Mouse (Mus musculus) lung, embryonic 16.5 days (tissue): ENCODE results near the gene Dap. TPM values are rescaled to one million over a fixed set of nuclear protein-coding genes. Genes with fewer than 3 reads are reported as not detected.

Source experiments
- ATAC-seq: fragments of 200-750 bp; cut with Nextera tagmentation; 2 replicates; pipeline ENCODE4 v1.8.0; 2017; ENCODE audit warnings: low read depth, mild to moderate bottlenecking, moderate library complexity
- H3K27ac ChIP-seq: fragments of 300-500 bp; sonication (generic); 2 replicates; pipeline ENCODE4 v1.5.1; 2014; ENCODE audit warnings: mild to moderate bottlenecking, control low read depth, low read length
- H3K27me3 ChIP-seq: fragments of 300-500 bp; sonication (generic); 2 replicates; pipeline ENCODE4 v1.6.1; 2014; ENCODE audit warnings: low read depth, low read length, mixed read lengths; ENCODE audit not compliant: control insufficient read depth, insufficient read depth
- H3K36me3 ChIP-seq: fragments of 300-500 bp; sonication (generic); 2 replicates; pipeline ENCODE4 v1.6.1; 2014; ENCODE audit warnings: low read length; ENCODE audit not compliant: control insufficient read depth, insufficient read depth
- H3K4me1 ChIP-seq: fragments of 300-500 bp; sonication (generic); replicated peaks from 2 replicates; pipeline ENCODE4 v1.6.1; 2014; ENCODE audit warnings: low read length, mixed read lengths; ENCODE audit not compliant: control insufficient read depth, insufficient read depth
- H3K4me2 ChIP-seq: fragments of 300-500 bp; sonication (generic); 2 replicates; pipeline ENCODE4 v1.6.1; 2014; ENCODE audit warnings: low read depth, low read length, control low read depth
- H3K4me3 ChIP-seq: fragments of 300-500 bp; sonication (generic); 2 replicates; pipeline ENCODE4 v1.5.1; 2014; ENCODE audit warnings: mild to moderate bottlenecking, low read length, control low read depth
- H3K9ac ChIP-seq: fragments of 300-500 bp; sonication (generic); 2 replicates; pipeline ENCODE4 v1.6.1; 2014; ENCODE audit warnings: low read length, control low read depth
- H3K9me3 ChIP-seq: fragments of 300-500 bp; sonication (generic); 2 replicates; pipeline ENCODE4 v1.6.1; 2016; ENCODE audit warnings: low read length; ENCODE audit not compliant: control insufficient read depth
- WGBS: fragments of 180-500 bp; shearing (Covaris S2); extraction: QIAGEN DNeasy Blood & Tissue Kit; methylation state at CpG from one replicate; pipeline ENCODE4 v1.1.7; 2014; 5-methylcytosine and 5-hydroxymethylcytosine counted together
- polyA plus RNA-seq: library from polyadenylated mRNA; unstranded; fragments of >200 nt; fragmentation: Nextera tagmentation; extraction: Ambion mirVana; gene quantifications from 2 replicates; pipeline ENCODE4 v1.2.1, GENCODE M21; 2015

Gene Dap
- polyA plus RNA-seq, 1 experiment from 2014 or later: 93.4 TPM

GRCm38 (mm10) chr15:31245934-31246333, 21.8 kb downstream of the Dap start:
- Histone ChIP-seq H3K9me3 (no peaks in the 10 kb centered on the region), H3K9ac (no peak overlapping the region), H3K36me3 (peaks cover 4% of the 10 kb centered on the region; the same call in 1 of the 2 replicates), H3K27ac (no peak overlapping the region), H3K4me1 (peaks cover 14% of the 10 kb centered on the region), H3K4me3 (no peak overlapping the region), H3K4me2 (no peak overlapping the region), H3K27me3 (no peaks in the 10 kb centered on the region)
- ATAC-seq: peak; percentile 64
- WGBS: 59% methylated on average over 9 of the region's 9 CpGs

GRCm38 (mm10) chr15:31247035-31247434, 22.9 kb downstream of the Dap start:
- ATAC-seq: peak; percentile 65
- Histone ChIP-seq H3K4me1 (peaks cover 14% of the 10 kb centered on the region), H3K4me2 (no peak overlapping the region), H3K4me3 (no peak overlapping the region), H3K27ac (no peak overlapping the region), H3K36me3 (peaks cover under 1% of the 10 kb centered on the region; the same call in 1 of the 2 replicates), H3K9me3 (no peaks in the 10 kb centered on the region), H3K9ac (no peak overlapping the region), H3K27me3 (no peaks in the 10 kb centered on the region)
- 54% methylated on average over 9 of the region's 9 CpGs for WGBS

GRCm38 (mm10) chr15:31248882-31249281, 24.8 kb downstream of the Dap start:
- Histone ChIP-seq H3K4me1 (peaks cover 14% of the 10 kb centered on the region), H3K9me3 (no peaks in the 10 kb centered on the region), H3K36me3 (no peaks in the 10 kb centered on the region), H3K4me3 (no peak overlapping the region), H3K9ac (no peak overlapping the region), H3K27me3 (no peaks in the 10 kb centered on the region), H3K4me2 (no peak overlapping the region), H3K27ac (no peak overlapping the region)
- WGBS: 69% methylated on average over 7 of the region's 7 CpGs
- no peak for ATAC-seq

GRCm38 (mm10) chr15:31250027-31250426, 25.9 kb downstream of the Dap start:
- Histone ChIP-seq H3K36me3 (no peaks in the 10 kb centered on the region), H3K27me3 (no peaks in the 10 kb centered on the region), H3K4me2 (no peak overlapping the region), H3K4me1 (peaks cover 14% of the 10 kb centered on the region), H3K9ac (no peak overlapping the region), H3K27ac (no peak overlapping the region), H3K4me3 (no peak overlapping the region), H3K9me3 (no peaks in the 10 kb centered on the region)
- WGBS: 54% methylated on average over 2 of the region's 2 CpGs
- no peak for ATAC-seq

- no peaks in the 10 kb centered on the region for H3K36me3 ChIP-seq
- H3K4me1 ChIP-seq: peaks cover 13% of the 10 kb centered on the region
- WGBS: 90% methylated on average over 3 of the region's 3 CpGs
- H3K27ac ChIP-seq: no peak overlapping the region
- H3K9me3 ChIP-seq: no peaks in the 10 kb centered on the region
- H3K4me2 ChIP-seq: no peak overlapping the region
- no peak for ATAC-seq
- H3K27me3 ChIP-seq: no peaks in the 10 kb centered on the region
- no peak overlapping the region for H3K4me3 ChIP-seq
- H3K9ac ChIP-seq: no peak overlapping the region
These were observed 26.6 kb downstream of the Dap start for GRCm38 (mm10) chr15:31250676-31251075.

GRCm38 (mm10) chr15:31251189-31251588, 27.1 kb downstream of the Dap start:
- no peak for ATAC-seq
- WGBS: 89% methylated on average over 6 of the region's 6 CpGs
- no peak overlapping the region for H3K4me2 ChIP-seq
- H3K4me3 ChIP-seq: no peak overlapping the region
- no peaks in the 10 kb centered on the region for H3K9me3 ChIP-seq
- peaks cover 8% of the 10 kb centered on the region for H3K4me1 ChIP-seq
- no peaks in the 10 kb centered on the region for H3K36me3 ChIP-seq
- H3K27me3 ChIP-seq: no peaks in the 10 kb centered on the region
- H3K9ac ChIP-seq: no peak overlapping the region
- no peak overlapping the region for H3K27ac ChIP-seq

GRCm38 (mm10) chr15:31252590-31253311, 28.6 kb downstream of the Dap start:
- H3K9me3 ChIP-seq: no peaks in the 10 kb centered on the region
- 74% methylated on average over 16 of the region's 16 CpGs for WGBS
- peaks cover 7% of the 10 kb centered on the region for H3K4me1 ChIP-seq
- H3K27me3 ChIP-seq: no peaks in the 10 kb centered on the region
- no peak overlapping the region for H3K4me3 ChIP-seq
- H3K27ac ChIP-seq: no peak overlapping the region
- ATAC-seq: no peak
- H3K36me3 ChIP-seq: no peaks in the 10 kb centered on the region
- no peak overlapping the region for H3K4me2 ChIP-seq
- H3K9ac ChIP-seq: no peak overlapping the region

GRCm38 (mm10) chr15:31253380-31253779, 29.3 kb downstream of the Dap start:
- H3K9ac ChIP-seq: no peak overlapping the region
- H3K9me3 ChIP-seq: no peaks in the 10 kb centered on the region
- ATAC-seq: no peak
- WGBS: 70% methylated on average over 8 of the region's 8 CpGs
- H3K4me2 ChIP-seq: no peak overlapping the region
- no peaks in the 10 kb centered on the region for H3K27me3 ChIP-seq
- H3K36me3 ChIP-seq: no peaks in the 10 kb centered on the region
- no peak overlapping the region for H3K4me3 ChIP-seq
- no peak overlapping the region for H3K27ac ChIP-seq
- H3K4me1 ChIP-seq: peaks cover 12% of the 10 kb centered on the region

GRCm38 (mm10) chr15:31253963-31254362, 29.8 kb downstream of the Dap start:
- Histone ChIP-seq H3K4me3 (no peak overlapping the region), H3K4me1 (peaks cover 16% of the 10 kb centered on the region), H3K9me3 (no peaks in the 10 kb centered on the region), H3K4me2 (no peak overlapping the region), H3K36me3 (no peaks in the 10 kb centered on the region), H3K27ac (no peak overlapping the region), H3K9ac (no peak overlapping the region), H3K27me3 (no peaks in the 10 kb centered on the region)
- no peak for ATAC-seq
- WGBS: 87% methylated on average over 4 of the region's 4 CpGs
